Mouse (Mus musculus): ENCODE data around the gene Olfr1410. TPM values are rescaled to one million over a fixed set of nuclear protein-coding genes. Genes with fewer than 3 reads are reported as not detected.

The Olfr1410 gene
- total RNA-seq (2021) (not detected), polyA plus RNA-seq (2012; rRNA removed) (not detected in 2 replicates)
- long read RNA-seq, result 0 reads

- H3K9ac ChIP-seq (ENCODE audit: low read depth, low read length), result no peak within 1 kb of the TSS
- TF ChIP-seq POLR2A (IDR thresholded peaks at IDR 0.05; ENCODE audit: insufficient read depth, low read depth, low read length) (no peak), EP300 (IDR thresholded peaks at IDR 0.05; ENCODE audit: insufficient read depth, low read depth, low read length) (no peak), CTCF (IDR thresholded peaks at IDR 0.05) (no peak)
- H3K27ac ChIP-seq, result no peak within 1 kb of the TSS
- no peaks in the 10 kb centered on the region for H3K36me3 ChIP-seq (ENCODE audit: control insufficient read depth, insufficient read depth, low read length)
- intact Hi-C loops (cut with DNase I), result no loop called here
- H3K79me2 ChIP-seq (replicated peaks; ENCODE audit: control insufficient read depth, insufficient read depth, low read length), result no peaks in the 10 kb centered on the region
- H3K4me1 ChIP-seq (ENCODE audit: control insufficient read depth, insufficient read depth, low read length), result no peaks in the 10 kb centered on the region
- WGBS, result 69% methylated on average over 1 of the region's 1 CpGs
- no peak for DNase-seq
- no peak within 1 kb of the TSS for H3K4me3 ChIP-seq
- 0 out of 2 replicates have a peak, but pooled peaks cover 1% of the 10 kb centered on the region for H3K27me3 ChIP-seq (ENCODE audit: control insufficient read depth, insufficient read depth, low read length)
Measured at GRCm38 (mm10) chr1:92605482-92605881, at the start of gene Olfr1410. TSS of gene Olfr1410 (plus strand) at chr1:92605782.

- Histone ChIP-seq H3K36me3 (ENCODE audit: control insufficient read depth, insufficient read depth, low read length) (no peaks in the 10 kb centered on the region), H3K9ac (ENCODE audit: low read depth, low read length) (no peak within 1 kb of the TSS), H3K27me3 (ENCODE audit: control insufficient read depth, insufficient read depth, low read length) (no peaks in the 10 kb centered on the region), H3K79me2 (replicated peaks; ENCODE audit: control insufficient read depth, insufficient read depth, low read length) (no peaks in the 10 kb centered on the region), H3K27ac (no peak within 1 kb of the TSS), H3K4me1 (ENCODE audit: control insufficient read depth, insufficient read depth, low read length) (no peaks in the 10 kb centered on the region), H3K4me3 (no peak within 1 kb of the TSS)
- TF ChIP-seq CTCF (IDR thresholded peaks at IDR 0.05), result no peak
- no peak for TF ChIP-seq EP300 (IDR thresholded peaks at IDR 0.05; ENCODE audit: insufficient read depth, low read depth, low read length)
- no peak for TF ChIP-seq POLR2A (IDR thresholded peaks at IDR 0.05; ENCODE audit: insufficient read depth, low read depth, low read length)
- DNase-seq, result no peak
- intact Hi-C loops (cut with DNase I), result no loop called here
- WGBS, result 89% methylated on average over 3 of the region's 3 CpGs
Measured at GRCm38 (mm10) chr1:92571022-92571421, 34.6 kb upstream of the Olfr1410 start, which contains the start of gene Olfr1413. TSS of gene Olfr1413 (plus strand) at chr1:92571322.

- Histone ChIP-seq H3K27ac (no peak within 1 kb of the TSS), H3K4me3 (no peak within 1 kb of the TSS), H3K79me2 (replicated peaks; ENCODE audit: control insufficient read depth, insufficient read depth, low read length) (no peaks in the 10 kb centered on the region), H3K9ac (ENCODE audit: low read depth, low read length) (no peak within 1 kb of the TSS), H3K4me1 (ENCODE audit: control insufficient read depth, insufficient read depth, low read length) (no peaks in the 10 kb centered on the region), H3K36me3 (ENCODE audit: control insufficient read depth, insufficient read depth, low read length) (no peaks in the 10 kb centered on the region), H3K27me3 (ENCODE audit: control insufficient read depth, insufficient read depth, low read length) (no peaks in the 10 kb centered on the region)
- TF ChIP-seq CTCF (IDR thresholded peaks at IDR 0.05) (no peak), POLR2A (IDR thresholded peaks at IDR 0.05; ENCODE audit: insufficient read depth, low read depth, low read length) (no peak), EP300 (IDR thresholded peaks at IDR 0.05; ENCODE audit: insufficient read depth, low read depth, low read length) (no peak)
- 69% methylated on average over 2 of the region's 2 CpGs for WGBS
- DNase-seq, result no peak
- intact Hi-C loops (cut with DNase I), result no loop called here
Measured at GRCm38 (mm10) chr1:92585479-92585878, 20.1 kb upstream of the Olfr1410 start, which contains the start of gene Olfr1412. TSS of gene Olfr1412 (plus strand) at chr1:92585779.

GRCm38 (mm10) chr1:92594111-92594510, 11.5 kb upstream of the Olfr1410 start, which contains the start of gene Olfr1411:
TSS of gene Olfr1411 (plus strand) at chr1:92594411.
- no peak for DNase-seq
- Histone ChIP-seq H3K4me3 (no peak within 1 kb of the TSS), H3K27ac (no peak within 1 kb of the TSS), H3K79me2 (replicated peaks; ENCODE audit: control insufficient read depth, insufficient read depth, low read length) (no peaks in the 10 kb centered on the region), H3K4me1 (ENCODE audit: control insufficient read depth, insufficient read depth, low read length) (no peaks in the 10 kb centered on the region), H3K27me3 (ENCODE audit: control insufficient read depth, insufficient read depth, low read length) (no peaks in the 10 kb centered on the region), H3K36me3 (ENCODE audit: control insufficient read depth, insufficient read depth, low read length) (no peaks in the 10 kb centered on the region), H3K9ac (ENCODE audit: low read depth, low read length) (no peak within 1 kb of the TSS)
- intact Hi-C loops (cut with DNase I), result no loop called here
- TF ChIP-seq CTCF (IDR thresholded peaks at IDR 0.05) (no peak), EP300 (IDR thresholded peaks at IDR 0.05; ENCODE audit: insufficient read depth, low read depth, low read length) (no peak), POLR2A (IDR thresholded peaks at IDR 0.05; ENCODE audit: insufficient read depth, low read depth, low read length) (no peak)

DNA sequence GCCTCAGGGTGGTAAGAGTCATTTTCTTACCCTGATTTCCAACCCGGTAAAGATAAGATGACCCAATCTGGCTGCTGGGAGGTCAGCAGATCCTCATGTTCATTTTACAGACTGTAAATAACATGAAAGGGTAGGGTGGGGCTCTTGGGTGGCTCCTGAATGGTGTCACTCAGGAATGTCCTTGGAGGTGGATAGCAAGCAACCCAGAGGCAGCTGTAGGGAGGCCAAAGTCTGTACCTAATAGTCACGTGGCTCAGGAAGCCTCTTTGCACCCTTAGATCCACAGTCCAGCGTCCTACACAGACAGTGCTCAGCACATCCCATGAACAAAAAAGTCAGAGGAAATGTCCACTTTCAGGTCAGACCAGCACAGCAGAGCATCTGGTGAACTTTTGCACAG, 9.6 kb upstream of the Olfr1410 start:
- Histone ChIP-seq H3K4me3 (no peak overlapping the region), H3K9ac (ENCODE audit: low read depth, low read length) (no peak overlapping the region), H3K4me1 (ENCODE audit: control insufficient read depth, insufficient read depth, low read length) (no peaks in the 10 kb centered on the region), H3K27ac (no peak overlapping the region), H3K79me2 (replicated peaks; ENCODE audit: control insufficient read depth, insufficient read depth, low read length) (no peaks in the 10 kb centered on the region), H3K27me3 (ENCODE audit: control insufficient read depth, insufficient read depth, low read length) (no peaks in the 10 kb centered on the region), H3K36me3 (ENCODE audit: control insufficient read depth, insufficient read depth, low read length) (no peaks in the 10 kb centered on the region)
- intact Hi-C loops (cut with DNase I), result no loop called here
- WGBS, result 62% methylated on average over 3 of the region's 3 CpGs
- no peak for DNase-seq
- no peak for TF ChIP-seq POLR2A (IDR thresholded peaks at IDR 0.05; ENCODE audit: insufficient read depth, low read depth, low read length)
- TF ChIP-seq EP300 (IDR thresholded peaks at IDR 0.05; ENCODE audit: insufficient read depth, low read depth, low read length), result no peak
- TF ChIP-seq CTCF (IDR thresholded peaks at IDR 0.05), result no peak

GRCm38 (mm10) chr1:92607711-92608110, 2.1 kb downstream of the Olfr1410 start:
- intact Hi-C loops (cut with DNase I), result no loop called here
- Histone ChIP-seq H3K4me3 (no peak overlapping the region), H3K27me3 (ENCODE audit: control insufficient read depth, insufficient read depth, low read length) (0 out of 2 replicates have a peak, but pooled peaks cover 1% of the 10 kb centered on the region), H3K79me2 (replicated peaks; ENCODE audit: control insufficient read depth, insufficient read depth, low read length) (no peaks in the 10 kb centered on the region), H3K36me3 (ENCODE audit: control insufficient read depth, insufficient read depth, low read length) (no peaks in the 10 kb centered on the region), H3K4me1 (ENCODE audit: control insufficient read depth, insufficient read depth, low read length) (no peaks in the 10 kb centered on the region), H3K9ac (ENCODE audit: low read depth, low read length) (no peak overlapping the region), H3K27ac (no peak overlapping the region)
- no peak for DNase-seq
- no peak for TF ChIP-seq POLR2A (IDR thresholded peaks at IDR 0.05; ENCODE audit: insufficient read depth, low read depth, low read length)
- no peak for TF ChIP-seq CTCF (IDR thresholded peaks at IDR 0.05)
- TF ChIP-seq EP300 (IDR thresholded peaks at IDR 0.05; ENCODE audit: insufficient read depth, low read depth, low read length), result no peak
- 63% methylated on average over 4 of the region's 4 CpGs for WGBS

Data from heart, adult 2 months (tissue).